Comparison of ENCODE assay signal across 8 mouse cellular contexts in genomic region chr5:119097576-119098193, GRCm38 (mm10).
DNase-seq lines count a peak whose midpoint lies in the region; ATAC-seq and TF ChIP-seq lines count a peak whose summit lies in the region.

No protein-coding gene starts in this region.

- no peaks in the 10 kb centered on the region for H3K36me3 ChIP-seq in liver, embryonic 12.5 days
- no peaks in the 10 kb centered on the region for H3K36me3 ChIP-seq in liver, postnatal 0 days (replicated peaks; ENCODE audit: insufficient read depth, low read length)
- H3K36me3 ChIP-seq in embryonic facial prominence, embryonic 13.5 days = no peaks in the 10 kb centered on the region
- H3K36me3 ChIP-seq in intestine, embryonic 15.5 days = no peaks in the 10 kb centered on the region

- DNase-seq in liver, postnatal 0 days = no peak
- DNase-seq in retina, embryonic 14.5 days (ENCODE audit: low spot score) = peak; percentile 45
- DNase-seq in B cell, adult 2 months = no peak
- DNase-seq in kidney, postnatal 10 days = no peak

- peak overlapping the region; percentile 37 for H3K4me2 ChIP-seq in liver, embryonic 12.5 days
- H3K4me2 ChIP-seq in liver, postnatal 0 days (ENCODE audit: low read depth, low read length) = no peak overlapping the region
- peak overlapping the region; percentile 60 for H3K4me2 ChIP-seq in embryonic facial prominence, embryonic 13.5 days
- peak overlapping the region; percentile 50 for H3K4me2 ChIP-seq in intestine, embryonic 15.5 days (replicated peaks)

- H3K4me1 ChIP-seq in liver, embryonic 12.5 days = no peaks in the 10 kb centered on the region
- no peaks in the 10 kb centered on the region for H3K4me1 ChIP-seq in liver, postnatal 0 days (ENCODE audit: insufficient read depth)
- peaks cover 10% of the 10 kb centered on the region; the same call in 1 of the 2 replicates for H3K4me1 ChIP-seq in embryonic facial prominence, embryonic 13.5 days
- H3K4me1 ChIP-seq in intestine, embryonic 15.5 days (replicated peaks) = 0 out of 2 replicates have a peak, but pooled peaks cover 2% of the 10 kb centered on the region

- H3K9me3 ChIP-seq in liver, embryonic 12.5 days (replicated peaks) = no peaks in the 10 kb centered on the region
- no peaks in the 10 kb centered on the region for H3K9me3 ChIP-seq in liver, postnatal 0 days (ENCODE audit: low read length)
- H3K9me3 ChIP-seq in embryonic facial prominence, embryonic 13.5 days = no peaks in the 10 kb centered on the region
- H3K9me3 ChIP-seq in intestine, embryonic 15.5 days = no peaks in the 10 kb centered on the region

- H3K9ac ChIP-seq in liver, embryonic 12.5 days = no peak overlapping the region
- H3K9ac ChIP-seq in liver, postnatal 0 days (replicated peaks) = no peak overlapping the region
- H3K9ac ChIP-seq in embryonic facial prominence, embryonic 13.5 days = peak overlapping the region; percentile 49; the same call in 1 of the 2 replicates
- no peak overlapping the region for H3K9ac ChIP-seq in intestine, embryonic 15.5 days

- peaks cover 26% of the 10 kb centered on the region; the same call in 1 of the 2 replicates for H3K27me3 ChIP-seq in liver, embryonic 12.5 days (replicated peaks)
- no peaks in the 10 kb centered on the region for H3K27me3 ChIP-seq in liver, postnatal 0 days (ENCODE audit: insufficient read depth, low read length)
- H3K27me3 ChIP-seq in embryonic facial prominence, embryonic 13.5 days = peaks cover 17% of the 10 kb centered on the region; the same call in 1 of the 2 replicates
- H3K27me3 ChIP-seq in intestine, embryonic 15.5 days (replicated peaks) = 0 out of 2 replicates have a peak, but pooled peaks cover 3% of the 10 kb centered on the region

- no peak for TF ChIP-seq CTCF in liver, postnatal 0 days (IDR thresholded peaks at IDR 0.05; ENCODE audit: low read depth)

- no peak for ATAC-seq in liver, embryonic 12.5 days
- ATAC-seq in liver, postnatal 0 days = no peak
- ATAC-seq in embryonic facial prominence, embryonic 13.5 days (ENCODE audit: insufficient number of reproducible peaks, insufficient read depth, low FRiP score, low TSS enrichment, low read depth) = no peak
- ATAC-seq in intestine, embryonic 15.5 days = no peak
- no peak for ATAC-seq in monocyte, adult 5-6 weeks (replicated peaks; ENCODE audit: insufficient number of reproducible peaks, low FRiP score, low TSS enrichment, poor library complexity, severe bottlenecking)

- no peak overlapping the region for H3K4me3 ChIP-seq in liver, embryonic 12.5 days
- H3K4me3 ChIP-seq in liver, postnatal 0 days (ENCODE audit: low read depth, low read length) = no peak overlapping the region
- H3K4me3 ChIP-seq in embryonic facial prominence, embryonic 13.5 days = peak overlapping the region; percentile 34
- H3K4me3 ChIP-seq in intestine, embryonic 15.5 days (replicated peaks) = peak overlapping the region; percentile 22; the same call in 1 of the 2 replicates

- H3K27ac ChIP-seq in liver, embryonic 12.5 days = no peak overlapping the region
- H3K27ac ChIP-seq in liver, postnatal 0 days (ENCODE audit: low read depth) = no peak overlapping the region
- no peak overlapping the region for H3K27ac ChIP-seq in embryonic facial prominence, embryonic 13.5 days
- H3K27ac ChIP-seq in intestine, embryonic 15.5 days = no peak overlapping the region

- TF ChIP-seq EP300 in liver, postnatal 0 days (IDR thresholded peaks at IDR 0.05; ENCODE audit: low read depth) = no peak

- 7% methylated on average over 17 of the region's 17 CpGs for WGBS in liver, embryonic 12.5 days (ENCODE audit: insufficient replicate concordance)
- WGBS in liver, postnatal 0 days (ENCODE audit: insufficient replicate concordance) = 9% methylated on average over 17 of the region's 17 CpGs
- whole genome bisulfite sequencing in embryonic facial prominence, embryonic 13.5 days = 2% methylated on average over 17 of the region's 17 CpGs
- WGBS in intestine, embryonic 15.5 days = 7% methylated on average over 17 of the region's 17 CpGs

Comparison
In these comparisons a context has a peak if more than half of its experiments do, and no peak if none do; other contexts are left out.
1. H3K4me3 ChIP-seq: peak in embryonic facial prominence, embryonic 13.5 days (single experiment) and intestine, embryonic 15.5 days (single experiment); none in liver, embryonic 12.5 days (single experiment) and liver, postnatal 0 days (single experiment).